Mouse (Mus musculus) right cerebral cortex, postnatal 36 days (tissue): ENCODE results near the gene Timp1.
A peak's percentile ranks its signal among the peaks of the same experiment; 100 is the strongest.

ENCODE experiments used
- DNase-seq, 2 experiments: peaks; one replicate each; pipeline ENCODE4 v3.0.0; 2022; ENCODE audit warnings: low spot score in 2 of 2, mixed read lengths in 1 of 2

Gene Timp1

GRCm38 (mm10) chrX:20869962-20870513 is at the start of gene Timp1:
Timp1 (plus strand) TSS chrX:20870166.
- DNase-seq: peak; percentile 12 to 19

DNA sequence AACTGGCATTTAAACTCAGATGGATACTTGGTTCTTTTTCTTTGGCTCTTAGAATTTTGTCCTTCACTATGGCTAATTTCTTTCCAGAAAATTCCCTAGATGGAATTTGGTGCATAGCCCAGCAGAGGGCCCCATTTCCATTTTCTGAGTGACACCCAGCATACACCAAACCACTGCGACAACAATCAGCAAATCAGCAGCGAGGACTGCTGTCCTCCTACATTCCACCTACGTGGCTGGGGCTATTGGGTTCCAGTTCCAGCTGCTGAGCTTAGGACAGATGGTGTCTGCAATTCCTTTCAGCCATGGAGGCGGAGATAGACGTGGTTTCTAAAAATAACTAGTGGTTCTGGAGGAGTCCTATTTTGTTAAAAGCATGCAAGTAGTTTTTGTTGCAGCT is 41.0 kb upstream of the Timp1 start:
- peak; percentile 74 to 79 for DNase-seq

- no peak for DNase-seq
Observed at GRCm38 (mm10) chrX:20847232-20847631, 22.7 kb upstream of the Timp1 start.

DNA sequence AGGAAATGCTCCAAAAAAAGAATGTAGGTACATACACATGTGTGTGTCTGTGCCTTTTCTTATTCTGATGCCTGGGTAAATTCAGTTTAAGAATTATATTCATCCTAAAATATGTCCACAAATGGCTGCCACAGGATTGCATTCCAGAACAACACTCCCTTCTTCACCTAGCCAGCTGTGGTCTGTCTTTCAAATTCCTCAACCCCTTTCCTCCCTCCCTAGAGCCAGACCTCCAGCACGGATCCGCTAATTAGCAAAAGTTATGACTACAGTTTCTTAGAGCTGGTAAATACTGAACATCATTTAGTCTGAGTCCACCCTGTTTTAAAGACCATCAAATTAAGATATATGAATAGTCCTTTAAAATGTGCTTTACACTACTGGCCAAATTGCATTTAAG is 22.1 kb upstream of the Timp1 start:
- no peak for DNase-seq

GRCm38 (mm10) chrX:20848256-20848984 is 21.5 kb upstream of the Timp1 start:
- DNase-seq: peak; percentile 85 to 93

GRCm38 (mm10) chrX:20853794-20854193 is 16.2 kb upstream of the Timp1 start:
- no peak for DNase-seq

- DNase-seq: no peak
Observed at GRCm38 (mm10) chrX:20861453-20862104, 8.4 kb upstream of the Timp1 start.

GRCm38 (mm10) chrX:20862105-20863065 is 7.6 kb upstream of the Timp1 start:
- DNase-seq: no peak

DNA sequence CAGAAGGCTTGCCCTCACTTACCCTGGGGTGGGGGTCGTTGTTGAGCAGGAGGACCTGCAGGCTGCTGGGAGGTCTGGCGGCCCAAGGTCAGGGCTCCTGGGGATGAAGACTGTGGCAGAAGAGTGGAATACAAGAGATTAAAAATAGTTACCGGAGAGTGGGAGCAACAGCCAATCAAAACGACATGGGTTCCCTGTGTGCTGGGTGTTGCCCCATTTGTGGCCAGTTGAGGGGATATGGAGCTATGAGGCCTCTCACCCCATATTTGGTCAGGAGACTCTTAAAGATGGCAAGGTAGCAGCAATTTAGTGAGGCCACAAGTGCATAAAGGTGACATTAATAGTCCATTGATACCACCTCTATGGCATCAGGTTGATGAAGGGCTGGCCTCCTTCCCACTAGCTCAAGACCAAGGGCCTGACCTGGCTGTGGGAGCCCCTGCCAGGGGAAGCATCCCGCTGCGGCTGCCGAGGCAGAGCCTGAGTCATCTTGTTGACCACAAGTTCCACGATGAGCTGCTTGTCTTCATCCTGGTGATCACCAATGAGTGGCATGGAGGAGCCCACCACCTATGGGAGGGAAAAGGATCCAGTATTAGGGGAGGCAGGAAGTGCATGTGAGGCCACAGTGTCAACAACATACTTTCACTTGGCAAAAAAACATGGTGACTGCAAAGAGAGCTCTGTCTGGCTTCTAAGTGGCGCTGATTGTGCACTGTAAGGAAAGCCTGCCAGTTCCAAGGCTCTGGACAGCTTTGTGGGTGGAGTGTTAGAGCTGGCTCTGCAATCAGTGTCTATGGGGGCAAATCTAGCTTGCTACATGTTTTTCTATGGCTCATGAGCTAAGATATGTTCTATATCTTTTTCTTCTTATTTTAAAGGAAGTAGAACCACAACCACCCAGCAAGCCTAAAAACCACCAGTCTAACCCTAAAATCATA is 6.5 kb upstream of the Timp1 start:
- peak in 1 of 2 experiments; percentile 25 for DNase-seq

DNA sequence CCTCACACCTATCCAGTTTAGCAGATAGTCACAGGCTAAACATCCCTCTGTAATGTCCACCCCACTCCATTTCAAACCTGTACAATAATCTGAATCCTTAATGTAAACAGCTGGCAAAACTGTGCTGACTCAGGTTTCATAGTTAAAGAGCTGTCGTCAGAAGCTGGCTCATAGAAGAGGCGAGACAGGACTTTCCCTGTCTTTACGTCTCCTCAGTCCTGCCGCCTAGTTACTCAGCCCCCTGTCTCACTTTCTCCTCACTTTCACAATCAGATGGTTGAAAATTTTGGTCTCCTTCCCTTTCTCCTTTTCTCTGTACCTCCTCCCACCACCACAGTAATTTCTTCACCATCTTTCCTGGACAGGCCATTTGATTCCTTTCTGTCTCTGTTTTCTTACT is 1.9 kb upstream of the Timp1 start:
- DNase-seq: no peak

GRCm38 (mm10) chrX:20869203-20869602 is 763 bp upstream of the Timp1 start:
- no peak for DNase-seq

GRCm38 (mm10) chrX:20872928-20873500 is 3.0 kb downstream of the Timp1 start:
- peak in 1 of 2 experiments; percentile 33 for DNase-seq

DNA sequence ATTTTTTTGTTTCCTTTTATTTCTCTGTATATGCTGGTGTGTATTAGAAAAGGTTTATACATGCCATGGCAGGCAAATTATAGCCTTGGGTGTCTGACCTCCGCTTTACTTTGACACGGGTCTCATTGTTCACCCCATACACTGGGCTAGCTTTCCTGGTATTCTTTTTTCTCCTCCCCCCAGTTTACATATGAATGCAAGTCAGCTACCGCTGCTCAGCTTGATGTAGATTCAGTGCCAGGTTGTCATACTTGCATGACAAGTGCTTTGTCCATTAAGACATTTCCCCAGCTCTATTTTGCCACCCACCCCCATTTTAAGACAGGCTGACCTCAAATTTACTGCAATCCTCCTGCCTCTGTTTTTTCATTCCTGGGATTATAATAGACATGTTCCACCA is 5.3 kb downstream of the Timp1 start:
- DNase-seq: no peak

GRCm38 (mm10) chrX:20910074-20910473 is 40.1 kb downstream of the Timp1 start:
- DNase-seq: no peak

DNA sequence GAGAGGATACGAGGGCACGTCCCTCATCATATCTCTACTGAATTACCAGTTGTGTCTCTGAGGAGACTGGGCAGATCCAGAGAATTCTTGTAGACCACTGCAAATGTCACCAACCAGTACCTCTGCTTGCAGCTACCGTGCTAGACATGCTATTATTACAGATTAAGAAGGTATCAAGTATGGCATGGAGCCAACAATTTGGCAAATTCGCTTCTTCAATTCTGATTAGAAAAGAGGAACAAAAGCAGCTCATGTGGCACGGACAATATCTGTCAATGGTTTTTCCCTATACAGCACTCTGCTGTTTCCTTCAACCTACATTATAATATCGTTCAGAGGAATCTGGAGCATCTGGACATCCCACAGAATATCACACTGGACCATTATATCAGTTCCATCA is 43.8 kb downstream of the Timp1 start:
- DNase-seq: no peak

DNA sequence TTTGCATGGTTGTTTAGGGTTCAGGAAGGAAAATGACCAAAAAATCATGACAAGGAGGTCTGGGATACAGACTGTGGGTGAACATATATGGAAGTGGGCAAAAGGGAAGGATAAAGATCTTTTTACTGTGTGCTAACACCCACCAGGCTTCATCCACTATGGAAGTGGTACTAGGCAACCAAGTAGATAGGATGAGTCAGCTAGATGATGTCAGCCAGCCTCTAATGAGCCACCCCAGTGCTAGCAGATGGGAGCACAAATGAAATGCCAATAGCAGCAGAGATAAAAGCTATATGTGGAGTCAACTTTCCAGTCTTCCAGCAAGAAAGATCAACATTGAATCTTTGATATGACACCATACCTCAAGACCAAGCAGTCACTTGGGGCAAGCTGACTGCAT is 45.1 kb downstream of the Timp1 start:
- peak in 1 of 2 experiments; percentile 23 for DNase-seq

DNA sequence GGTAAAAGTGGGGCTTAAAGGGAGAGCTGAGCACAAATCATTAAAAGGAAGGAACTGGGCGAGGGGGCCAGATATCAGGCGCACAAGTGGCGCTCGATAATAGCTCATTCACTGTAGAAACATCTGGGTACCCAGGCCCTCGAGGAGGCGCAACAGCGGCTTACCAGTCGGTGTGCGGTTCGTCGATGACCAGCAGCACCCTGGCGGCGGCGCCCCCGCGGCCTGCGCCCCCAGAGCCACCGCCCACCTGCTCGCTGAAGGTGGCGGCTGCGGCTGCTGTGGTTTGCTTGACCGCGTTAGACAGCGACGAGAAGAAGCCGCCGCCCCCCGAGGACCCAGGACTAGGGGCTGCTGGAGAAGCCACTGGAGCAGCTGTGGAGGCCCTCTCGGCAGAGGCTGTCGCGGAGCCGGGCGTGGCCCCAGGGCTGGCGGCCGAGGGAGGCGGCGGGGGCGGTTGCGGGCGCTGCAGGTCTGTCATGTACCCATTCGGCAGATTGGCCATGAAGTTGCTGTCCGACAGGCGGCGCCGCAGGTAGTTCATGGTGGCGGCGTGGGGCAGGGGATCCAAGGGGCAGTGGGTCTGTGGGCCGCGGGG is 50.4 kb downstream of the Timp1 start:
- DNase-seq: peak; percentile 14 to 27

DNA sequence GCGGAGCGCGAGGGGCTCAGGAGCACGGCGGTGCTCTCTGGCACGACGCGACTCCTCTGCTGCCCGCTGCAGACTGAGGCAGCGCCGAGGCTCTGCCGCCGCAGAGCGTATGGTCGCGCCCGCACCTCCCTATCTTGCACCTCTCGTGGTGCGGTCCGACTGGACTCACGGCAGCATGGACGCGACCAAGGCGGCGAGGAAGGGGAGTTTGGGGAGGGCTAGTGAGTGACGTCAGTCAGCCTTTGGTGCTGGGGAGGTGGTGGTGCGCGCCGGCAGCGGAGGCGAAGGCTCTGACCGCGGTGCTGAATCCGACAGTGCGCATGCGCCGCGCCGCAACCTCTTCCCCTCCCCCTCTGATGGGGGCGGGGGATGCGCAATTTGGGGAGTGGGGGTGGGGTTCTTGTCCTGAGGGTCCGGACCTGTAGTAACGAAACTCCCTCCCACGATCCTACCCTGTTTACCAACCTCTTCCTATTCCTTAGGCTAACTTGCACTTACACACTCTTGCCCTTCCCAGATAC is 50.9 kb downstream of the Timp1 start, which contains the start of gene Syn1:
Gene Syn1, minus strand, starts transcription at position 161 of the 521 bp plus-strand sequence.
- peak; percentile 82 to 85 for DNase-seq

DNA sequence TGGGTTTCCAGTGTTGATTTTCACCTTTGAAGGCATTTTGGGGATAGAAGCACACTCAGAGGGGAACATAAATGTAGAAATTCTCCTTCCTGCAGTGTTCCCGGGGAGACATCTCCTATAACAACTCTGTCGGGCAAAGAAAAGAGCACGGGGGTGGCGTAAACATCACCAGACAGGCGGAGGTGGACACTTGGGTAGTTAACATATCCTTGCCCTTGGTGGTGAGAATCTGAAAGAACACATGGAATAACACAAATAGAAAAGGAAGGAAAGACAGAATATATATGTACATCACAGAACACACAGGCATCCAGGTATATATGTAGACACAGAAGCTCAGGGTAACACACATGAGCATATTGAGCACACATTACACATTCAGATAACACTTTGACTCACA is 51.4 kb downstream of the Timp1 start:
- peak in 1 of 2 experiments; percentile 32 for DNase-seq

- DNase-seq: no peak
Observed at GRCm38 (mm10) chrX:20923506-20923905, 53.5 kb downstream of the Timp1 start.
